Mouse (Mus musculus) CH12.LX (cell line): Measurements from ENCODE around the gene Galp. TPM values are rescaled to one million over a fixed set of nuclear protein-coding genes. Genes with fewer than 3 reads are reported as not detected.
A peak's percentile ranks its signal among the peaks of the same experiment; 100 is the strongest.

Source experiments
- DNase-seq: peaks from one replicate; pipeline ENCODE4 v3.0.0-alpha.2; 2013; ENCODE audit errors: extremely low read depth
- H3K27ac ChIP-seq: 2 replicates; pipeline ENCODE4 v1.5.1; 2012; ENCODE audit warnings: low read depth, mild to moderate bottlenecking, control low read depth, moderate library complexity; ENCODE audit not compliant: insufficient read depth
- H3K27me3 ChIP-seq: replicated peaks from 2 replicates; pipeline ENCODE3; 2012; ENCODE audit warnings: inconsistent platforms
- H3K36me3 ChIP-seq, 2 experiments: replicated peaks in 1 of 2; 2 replicates each; pipeline versions ENCODE3 to v1.6.1; 2012; ENCODE audit warnings: inconsistent platforms in 1 of 2, low read length in 1 of 2, mild to moderate bottlenecking in 1 of 2, mixed read lengths in 1 of 2, moderate library complexity in 1 of 2; ENCODE audit not compliant: control insufficient read depth in 1 of 2, insufficient read depth in 1 of 2
- H3K4me1 ChIP-seq, 2 experiments: 2 replicates each; pipeline ENCODE4 v1.6.1; 2012; ENCODE audit warnings: inconsistent platforms in 1 of 2, moderate library complexity in 1 of 2; ENCODE audit not compliant: insufficient read depth in 2 of 2, control insufficient read depth in 1 of 2
- H3K4me2 ChIP-seq: 2 replicates; pipeline ENCODE4 v1.6.1; 2012; ENCODE audit warnings: low read depth, mild to moderate bottlenecking, control low read depth; ENCODE audit not compliant: poor library complexity, insufficient read depth, severe bottlenecking
- H3K4me3 ChIP-seq, 3 experiments: fragments of 150-350 bp in 1 of 3; sonication (generic) in 1 of 3; replicated peaks in 1 of 3; 2 replicates each; pipeline versions ENCODE3 to v1.5.1; 2011 to 2012; ENCODE audit warnings: low read depth in 2 of 3, low read length in 2 of 3, mild to moderate bottlenecking in 2 of 3, moderate library complexity in 2 of 3, control low read depth in 1 of 3, improper control_type of control experiment in 1 of 3, inconsistent platforms in 1 of 3, mixed read lengths in 1 of 3; ENCODE audit not compliant: poor library complexity in 1 of 3
- H3K79me2 ChIP-seq: replicated peaks from 2 replicates; pipeline ENCODE4 v1.6.1; 2012; ENCODE audit warnings: mild to moderate bottlenecking, moderate library complexity; ENCODE audit not compliant: control insufficient read depth, poor library complexity, insufficient read depth, severe bottlenecking; ENCODE audit errors: extremely low read depth
- H3K9ac ChIP-seq: 2 replicates; pipeline ENCODE4 v1.6.1; 2012; ENCODE audit warnings: low read depth, mild to moderate bottlenecking, control low read depth, moderate library complexity; ENCODE audit not compliant: insufficient read depth
- H3K9me3 ChIP-seq: replicated peaks from 2 replicates; pipeline ENCODE3; 2012; ENCODE audit warnings: low read length, inconsistent platforms, mixed read lengths
- CHD2 ChIP-seq: IDR thresholded peaks from 2 replicates; pipeline ENCODE4 v1.6.1; 2011; ENCODE audit warnings: low read length, improper control_type of control experiment
- CTCF ChIP-seq, 2 experiments: IDR thresholded peaks in 1 of 2; conservative IDR thresholded peaks in 1 of 2; 2 replicates each; pipeline ENCODE4 v1.5.1; 2011 to 2012; ENCODE audit warnings: low read depth in 2 of 2, low read length in 2 of 2, improper control_type of control experiment in 1 of 2, inconsistent platforms in 1 of 2, mild to moderate bottlenecking in 1 of 2, moderate library complexity in 1 of 2
- ELF1 ChIP-seq: IDR thresholded peaks from 2 replicates; pipeline ENCODE4 v1.6.1; 2014; ENCODE audit warnings: low read depth, mild to moderate bottlenecking, inconsistent platforms, low read length, improper control_type of control experiment
- EP300 ChIP-seq: IDR thresholded peaks from 2 replicates; pipeline ENCODE4 v1.6.1; 2011; ENCODE audit warnings: low read length, improper control_type of control experiment
- ETS1 ChIP-seq: conservative IDR thresholded peaks from 2 replicates; pipeline ENCODE4 v1.6.1; 2012; ENCODE audit warnings: low read depth, mild to moderate bottlenecking, inconsistent platforms, low read length, improper control_type of control experiment, moderate library complexity
- HCFC1 ChIP-seq: IDR thresholded peaks from 2 replicates; pipeline ENCODE4 v1.6.1; 2012; ENCODE audit warnings: low read depth, mild to moderate bottlenecking, inconsistent platforms, low read length, improper control_type of control experiment
- IRF4 ChIP-seq: IDR thresholded peaks from 2 replicates; pipeline ENCODE4 v1.6.1; 2014; ENCODE audit warnings: low read depth, mild to moderate bottlenecking, inconsistent platforms, low read length, improper control_type of control experiment
- JUND ChIP-seq: conservative IDR thresholded peaks from 2 replicates; pipeline ENCODE4 v1.6.1; 2011; ENCODE audit warnings: low read depth, low read length, improper control_type of control experiment
- KAT2A ChIP-seq: IDR thresholded peaks from 2 replicates; pipeline ENCODE4 v1.6.1; 2012; ENCODE audit warnings: low read length, improper control_type of control experiment, inconsistent platforms; ENCODE audit not compliant: insufficient replicate concordance
- MAX ChIP-seq: IDR thresholded peaks from 2 replicates; pipeline ENCODE4 v1.6.1; 2011; ENCODE audit warnings: low read length, improper control_type of control experiment
- MAZ ChIP-seq: IDR thresholded peaks from 2 replicates; pipeline ENCODE4 v1.6.1; 2012; ENCODE audit warnings: low read depth, mild to moderate bottlenecking, inconsistent platforms, low read length, improper control_type of control experiment, moderate library complexity
- MEF2A ChIP-seq: IDR thresholded peaks from 2 replicates; pipeline ENCODE4 v1.6.1; 2014; ENCODE audit warnings: low read depth, mild to moderate bottlenecking, inconsistent platforms, low read length, improper control_type of control experiment, borderline replicate concordance
- MYC ChIP-seq: IDR thresholded peaks from 2 replicates; pipeline ENCODE4 v1.6.1; 2011; ENCODE audit warnings: low read depth, mild to moderate bottlenecking, improper control_type of control experiment, low read length
- NELFE ChIP-seq: IDR thresholded peaks from 2 replicates; pipeline ENCODE4 v1.6.1; 2011; ENCODE audit warnings: low read depth, low read length, improper control_type of control experiment
- NRF1 ChIP-seq: IDR thresholded peaks from 2 replicates; pipeline ENCODE4 v1.6.1; 2014; ENCODE audit warnings: low read depth, mild to moderate bottlenecking, inconsistent platforms, low read length, improper control_type of control experiment, moderate library complexity
- POLR2A ChIP-seq: IDR thresholded peaks from 2 replicates; pipeline ENCODE4 v1.6.1; 2011; ENCODE audit warnings: low read depth, mild to moderate bottlenecking, improper control_type of control experiment, low read length
- POLR2AphosphoS2 ChIP-seq: IDR thresholded peaks from 2 replicates; pipeline ENCODE4 v1.6.1; 2011; ENCODE audit warnings: low read depth, low read length, improper control_type of control experiment
- SIN3A ChIP-seq: IDR thresholded peaks from 2 replicates; pipeline ENCODE4 v1.6.1; 2012; ENCODE audit warnings: low read length, improper control_type of control experiment, inconsistent platforms
- TCF12 ChIP-seq: IDR thresholded peaks from 2 replicates; pipeline ENCODE4 v1.6.1; 2014; ENCODE audit warnings: low read depth, mild to moderate bottlenecking, inconsistent platforms, low read length, improper control_type of control experiment
- ZKSCAN1 ChIP-seq: IDR thresholded peaks from 2 replicates; pipeline ENCODE4 v1.6.1; 2012; ENCODE audit warnings: low read depth, inconsistent platforms, low read length, improper control_type of control experiment, borderline replicate concordance
- ZMIZ1 ChIP-seq: IDR thresholded peaks from 2 replicates; pipeline ENCODE4 v1.6.1; 2012; ENCODE audit warnings: low read depth, mild to moderate bottlenecking, inconsistent platforms, low read length, improper control_type of control experiment
- dilution Hi-C: fragments of 300-500 bp; cut with MboI; formaldehyde crosslinking; loops from 2 replicates; pipeline ENCODE4 v1.14.3; 2020; ENCODE audit warnings: low sequenced_read_pairs; ENCODE audit not compliant: extremely low pct_unique_long_range_greater_than_20kb, extremely low pct_ligation_motif_present
- in situ Hi-C: fragments of 300-500 bp; cut with MboI; formaldehyde crosslinking; loops from 3 replicates; pipeline ENCODE4 v1.14.3; 2019; ENCODE audit warnings: low sequenced_read_pairs, low pct_ligation_motif_present, low pct_unique_long_range_greater_than_20kb, mixed read lengths
- polyA plus RNA-seq: library from polyadenylated mRNA; unstranded; fragments of >175 nt; gene quantifications from 2 replicates; pipeline ENCODE4 v1.2.1, GENCODE M21; 2012; ENCODE audit warnings: low read depth; ENCODE audit not compliant: insufficient read length
- total RNA-seq, 2 experiments: library from RNA; depleted of rRNA; stranded (reverse); fragments of 300-350 nt in 1 of 2; fragments of >200 nt in 1 of 2; gene quantifications; 2 replicates each; pipeline ENCODE4 v1.2.3; 2012 to 2014

Galp gene
- total and polyA plus RNA-seq, 3 experiments = not detected

DNA sequence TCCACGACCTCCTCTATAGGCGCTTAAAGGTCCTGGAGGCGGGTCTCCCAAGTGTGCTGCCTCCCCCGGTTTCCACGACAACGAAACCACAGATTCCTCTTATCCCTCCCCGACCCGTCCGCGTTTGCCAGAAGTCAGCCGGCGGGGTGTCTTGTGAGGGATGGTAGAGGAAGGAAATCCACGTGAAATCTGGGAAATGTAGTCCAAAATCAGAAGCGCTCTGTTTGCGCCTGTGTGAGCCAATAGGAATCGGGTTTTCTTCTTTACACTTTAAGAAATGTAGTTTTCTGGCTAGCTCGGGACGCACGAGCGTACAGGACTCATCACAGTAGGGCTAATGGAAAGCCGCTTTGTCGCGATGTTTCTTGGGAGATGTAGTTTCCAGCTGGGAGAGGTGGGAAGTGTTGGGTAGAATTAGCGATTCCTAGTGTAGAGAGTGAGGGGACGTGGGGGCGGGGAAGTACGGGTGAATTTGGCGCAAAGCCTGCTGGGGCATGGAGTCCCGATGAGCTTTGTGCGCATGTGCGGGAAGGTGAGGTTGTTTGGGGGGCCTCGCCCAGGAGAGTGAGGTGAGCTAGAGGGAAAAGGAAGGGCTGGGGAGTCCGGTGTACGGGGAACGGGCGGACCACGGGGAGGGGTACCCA lies 24.8 kb upstream of the Galp start, which contains the start of gene Zfp444:
Zfp444 (plus strand) TSS at position 221 of the 644 bp plus-strand sequence.
- Histone ChIP-seq H3K4me1 (peaks cover 4 to 16% of the 10 kb centered on the region in 2 experiments), H3K27ac (peak within 1 kb of the TSS; percentile 24; the same call in 1 of the 2 replicates), H3K79me2 (no peaks in the 10 kb centered on the region; the same call in 1 of the 2 replicates), H3K27me3 (no peaks in the 10 kb centered on the region), H3K36me3 (peaks cover 0 to 21% of the 10 kb centered on the region in 2 experiments), H3K9ac (peak within 1 kb of the TSS; percentile 85), H3K4me2 (peak within 1 kb of the TSS; percentile 93), H3K9me3 (no peaks in the 10 kb centered on the region), H3K4me3 (peak within 1 kb of the TSS; percentile 58 to 74 (median 60))
- dilution Hi-C loops (no loop called here), in situ Hi-C loops (no loop called here)
- peak; percentile 96 for DNase-seq
- TF ChIP-seq ELF1 (peak; percentile 69), HCFC1 (peak; percentile 87), POLR2A (peak; percentile 74), KAT2A (0 out of 2 replicates have a peak, but pooled peaks have one; percentile 68), CHD2 (peak; percentile 92), IRF4 (peak; percentile 47), ZMIZ1 (peak; percentile 65; the same call in 1 of the 2 replicates), ZKSCAN1 (0 out of 2 replicates have a peak, but pooled peaks have one; percentile 26), CTCF (conservative IDR thresholded peaks at IDR 0.05 in 1 of 2, IDR thresholded peaks at IDR 0.05 in 1 of 2; ENCODE audit: low read depth in 2 of 2, low read length in 2 of 2) (no peak), NRF1 (peak; percentile 91), JUND (no peak), NELFE (peak; percentile 65), SIN3A (peak; percentile 76), ETS1 (peak; percentile 44; the same call in 1 of the 2 replicates), MYC (no peak), MAZ (peak; percentile 50; the same call in 1 of the 2 replicates), TCF12 (peak; percentile 63; the same call in 1 of the 2 replicates), MEF2A (peak; percentile 58; the same call in 1 of the 2 replicates), MAX (peak; percentile 17), EP300 (no peak), POLR2AphosphoS2 (no peak)
